Mouse (Mus musculus) thymus, adult 2 months (tissue): ENCODE measurements at regions not wholly inside any gene's neighbourhood (a gene's known extent, or its start where the extent isn't known, plus 50 kb on each side); places are given as distances from the start of the nearest gene placed in this dataset.

Experiments used
- CTCF ChIP-seq: fragments of 200-500 bp; IDR thresholded peaks from 2 replicates; pipeline ENCODE4 v1.5.1; 2012; ENCODE audit warnings: mild to moderate bottlenecking, control low read depth, low read length, moderate library complexity, borderline replicate concordance; ENCODE audit not compliant: control insufficient read depth, poor library complexity, insufficient read depth; ENCODE audit errors: extremely low read depth
- POLR2A ChIP-seq: fragments of 200-500 bp; IDR thresholded peaks from 2 replicates; pipeline ENCODE4 v1.6.1; 2012; ENCODE audit warnings: mild to moderate bottlenecking, low read length, control low read depth, moderate library complexity; ENCODE audit not compliant: control insufficient read depth, poor library complexity, insufficient read depth; ENCODE audit errors: extremely low read depth

DNA sequence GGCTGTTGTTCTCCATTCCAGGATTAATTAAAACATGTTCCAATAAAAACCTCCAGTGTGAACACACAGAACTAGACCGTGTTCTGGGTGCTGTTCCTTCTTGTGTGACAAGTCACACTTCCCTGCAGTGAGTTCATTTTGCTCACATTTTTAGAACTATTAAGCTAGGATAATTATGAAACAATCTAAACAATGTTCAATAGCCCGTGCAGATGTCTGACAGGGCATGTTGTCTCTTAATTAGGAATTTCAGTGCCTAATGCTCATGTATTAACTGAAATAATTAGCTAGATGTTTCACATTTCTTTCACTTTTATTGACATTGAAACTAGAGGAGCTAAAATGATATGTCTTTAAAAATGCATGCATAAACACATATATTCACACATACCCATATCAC lies 291.5 kb downstream of the Rergl start:
- TF ChIP-seq CTCF: no peak
- TF ChIP-seq POLR2A: no peak
